Mouse (Mus musculus) layer of hippocampus, postnatal 36 days (tissue): ENCODE results near the gene Zfp940. TPM values are rescaled to one million over a fixed set of nuclear protein-coding genes. Genes with fewer than 3 reads are reported as not detected.
"Not testable (repeated sequence)": the region's sequence is repeated elsewhere in the genome, so short reads cannot be mapped to it uniquely, and the experiment has no call there.

ENCODE experiments used
- DNase-seq, 2 experiments: peaks; one replicate each; pipeline ENCODE4 v3.0.0; 2022
- total RNA-seq, 2 experiments: library from RNA; stranded (reverse); gene quantifications; 2 replicates each; pipeline ENCODE4 v1.2.3; 2021

The Zfp940 gene
- 10 to 100 TPM; 18.3 to 25.5 TPM for total RNA-seq

GRCm38 (mm10) chr7:29853219-29853842 lies at the start of gene Zfp940:
Gene Zfp940 (minus strand): TSS chr7:29853669.
- peak; percentile 85 to 86 for DNase-seq

- DNase-seq: no peak
These were observed 44.9 kb upstream of the Zfp940 start for GRCm38 (mm10) chr7:29898351-29898750.

- DNase-seq: no peak
These were observed 39.3 kb upstream of the Zfp940 start for GRCm38 (mm10) chr7:29892756-29893155.

GRCm38 (mm10) chr7:29890501-29890900 lies 37.0 kb upstream of the Zfp940 start:
- no peak for DNase-seq

- DNase-seq: no peak
These were observed 27.4 kb upstream of the Zfp940 start for GRCm38 (mm10) chr7:29880916-29881315.

GRCm38 (mm10) chr7:29880056-29880455 lies 26.6 kb upstream of the Zfp940 start:
- DNase-seq: no peak

GRCm38 (mm10) chr7:29877561-29877960 lies 24.1 kb upstream of the Zfp940 start:
- not testable (repeated sequence) for DNase-seq

- no peak for DNase-seq
These were observed 20.8 kb upstream of the Zfp940 start for GRCm38 (mm10) chr7:29874256-29874655.

- DNase-seq: no peak
These were observed 8.2 kb upstream of the Zfp940 start for GRCm38 (mm10) chr7:29861660-29862059.

- DNase-seq: peak; percentile 88 to 90
These were observed 6.4 kb upstream of the Zfp940 start, which contains the start of gene Zfp420 for GRCm38 (mm10) chr7:29859532-29860517. Gene Zfp420 (plus strand): TSS chr7:29859979.

- DNase-seq: no peak
These were observed 644 bp downstream of the Zfp940 start for GRCm38 (mm10) chr7:29852831-29853218.

- no peak for DNase-seq
These were observed 8.9 kb downstream of the Zfp940 start for GRCm38 (mm10) chr7:29844616-29845015.

GRCm38 (mm10) chr7:29842105-29842504 lies 11.4 kb downstream of the Zfp940 start:
- no peak for DNase-seq

GRCm38 (mm10) chr7:29839256-29839655 lies 14.2 kb downstream of the Zfp940 start:
- no peak for DNase-seq

GRCm38 (mm10) chr7:29836816-29837215 lies 16.7 kb downstream of the Zfp940 start:
- DNase-seq: no peak

- no peak for DNase-seq
These were observed 23.7 kb downstream of the Zfp940 start for GRCm38 (mm10) chr7:29829804-29830203.

GRCm38 (mm10) chr7:29828001-29828400 lies 25.5 kb downstream of the Zfp940 start:
- DNase-seq: no peak

- peak; percentile 51 to 76 for DNase-seq
These were observed 34.7 kb downstream of the Zfp940 start for GRCm38 (mm10) chr7:29818619-29819254.

- DNase-seq: peak; percentile 89 to 91
These were observed 37.5 kb downstream of the Zfp940 start, which contains the start of gene Zfp790 for GRCm38 (mm10) chr7:29815910-29816429. Gene Zfp790 (plus strand): TSS chr7:29816114.

- DNase-seq: no peak
These were observed 38.2 kb downstream of the Zfp940 start for GRCm38 (mm10) chr7:29815061-29815784.

- DNase-seq: no peak
These were observed 39.1 kb downstream of the Zfp940 start for GRCm38 (mm10) chr7:29814381-29814780.

- no peak for DNase-seq
These were observed 41.2 kb downstream of the Zfp940 start for GRCm38 (mm10) chr7:29812244-29812643.
